Mouse (Mus musculus) liver, adult 2 months (tissue): ENCODE measurements around the gene Pon3.

Experiments used
- CTCF ChIP-seq: fragments of 200-500 bp; IDR thresholded peaks from 2 replicates; pipeline ENCODE4 v1.5.1; 2011; ENCODE audit warnings: low read depth, low read length, control low read depth
- POLR2A ChIP-seq: fragments of 200-500 bp; IDR thresholded peaks from 2 replicates; pipeline ENCODE4 v1.6.1; 2011; ENCODE audit warnings: low read length, control low read depth; ENCODE audit not compliant: insufficient read depth; ENCODE audit errors: extremely low read depth

DNA sequence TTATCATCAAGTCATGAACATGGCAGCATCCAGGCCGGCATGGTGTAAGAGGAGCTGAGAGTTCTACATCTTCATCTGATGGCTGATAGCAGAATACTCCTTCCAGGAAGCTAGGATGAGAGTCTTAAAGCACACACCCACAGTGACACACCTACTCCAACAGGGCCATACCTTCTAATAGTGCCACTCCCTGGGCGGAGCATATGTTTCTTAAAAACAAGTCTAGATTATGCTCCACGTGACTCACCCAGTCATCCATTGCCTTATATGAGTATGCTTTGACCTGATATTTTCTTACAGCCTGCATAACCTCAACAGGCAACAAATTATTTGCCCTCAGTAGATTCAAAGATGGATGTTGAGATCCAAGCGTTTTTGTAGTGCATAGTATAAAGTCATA, 37.9 kb downstream of the Pon3 start:
- TF ChIP-seq CTCF (no peak), POLR2A (no peak)
